Mouse (Mus musculus) kidney, postnatal 0 days (tissue): ENCODE results near the gene Nat9. TPM values are rescaled to one million over a fixed set of nuclear protein-coding genes. Genes with fewer than 3 reads are reported as not detected.

Experiments used
- ATAC-seq: fragments of 200-750 bp; cut with Nextera tagmentation; replicated peaks from 2 replicates; pipeline ENCODE4 v1.8.0; 2017; ENCODE audit warnings: low read depth, moderate number of reproducible peaks, moderate TSS enrichment, moderate library complexity; ENCODE audit not compliant: low FRiP score
- DNase-seq: peaks from one replicate; pipeline ENCODE4 v3.0.0-alpha.2; 2016; ENCODE audit warnings: low spot score
- H3K27ac ChIP-seq: fragments of 300-500 bp; sonication (generic); 2 replicates; pipeline ENCODE4 v1.5.1; 2014; ENCODE audit warnings: mild to moderate bottlenecking
- H3K27me3 ChIP-seq: fragments of 300-500 bp; sonication (generic); 2 replicates; pipeline ENCODE4 v1.6.1; 2014; ENCODE audit warnings: low read length, mixed read lengths; ENCODE audit not compliant: insufficient read depth
- H3K36me3 ChIP-seq: fragments of 300-500 bp; sonication (generic); 2 replicates; pipeline ENCODE4 v1.6.1; 2014; ENCODE audit warnings: low read length, mixed read lengths; ENCODE audit not compliant: insufficient read depth
- H3K4me1 ChIP-seq: fragments of 300-500 bp; sonication (generic); replicated peaks from 2 replicates; pipeline ENCODE4 v1.6.1; 2014; ENCODE audit warnings: antibody characterized with exemption, low read length, mixed read lengths; ENCODE audit not compliant: insufficient read depth
- H3K4me2 ChIP-seq: fragments of 300-500 bp; sonication (generic); 2 replicates; pipeline ENCODE4 v1.6.1; 2014; ENCODE audit warnings: mild to moderate bottlenecking, low read length, moderate library complexity, mixed read lengths
- H3K4me3 ChIP-seq: fragments of 300-500 bp; sonication (generic); replicated peaks from 2 replicates; pipeline ENCODE4 v1.5.1; 2014; ENCODE audit warnings: low read depth, low read length
- H3K9ac ChIP-seq: fragments of 300-500 bp; sonication (generic); 2 replicates; pipeline ENCODE4 v1.6.1; 2014; ENCODE audit warnings: low read depth, low read length
- H3K9me3 ChIP-seq: fragments of 300-500 bp; sonication (generic); replicated peaks from 2 replicates; pipeline ENCODE4 v1.6.1; 2016; ENCODE audit warnings: low read length, inconsistent platforms, mixed read lengths
- CTCF ChIP-seq: IDR thresholded peaks from 2 replicates; pipeline ENCODE4 v1.5.1; 2016; ENCODE audit warnings: antibody characterized with exemption, low read depth, mild to moderate bottlenecking, moderate library complexity
- WGBS: fragments of 180-500 bp; shearing (Covaris S2); extraction: QIAGEN DNeasy Blood & Tissue Kit; methylation state at CpG from one replicate; pipeline ENCODE4 v1.1.7; 2014; 5-methylcytosine and 5-hydroxymethylcytosine counted together
- polyA plus RNA-seq: library from polyadenylated mRNA; unstranded; fragments of >200 nt; fragmentation: Nextera tagmentation; extraction: Ambion mirVana; gene quantifications from 2 replicates; pipeline ENCODE4 v1.2.1, GENCODE M21; 2015

Gene Nat9
- polyA plus RNA-seq, 1 experiment from 2014 or later, result 26.8 TPM

DNA sequence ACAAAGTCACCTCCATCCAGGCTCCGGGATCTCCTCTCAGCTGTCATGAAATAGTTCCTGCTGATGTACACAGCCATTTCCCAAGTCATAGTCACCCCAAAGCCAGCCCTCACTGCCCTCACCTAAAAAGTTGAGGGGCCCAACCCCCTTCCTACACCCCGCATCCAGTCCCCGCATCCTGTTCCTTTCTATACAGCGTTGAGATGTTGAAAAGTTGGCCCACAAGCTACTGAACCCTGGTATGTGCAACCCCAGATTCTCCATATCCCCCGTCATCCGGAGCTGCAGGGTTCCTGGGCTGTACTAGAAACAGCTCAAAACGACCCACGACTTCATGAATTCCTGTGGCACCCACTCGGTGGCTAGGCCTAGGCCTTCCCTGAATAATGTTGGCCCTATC, 34.6 kb downstream of the Nat9 start:
- TF ChIP-seq CTCF, result no peak

DNA sequence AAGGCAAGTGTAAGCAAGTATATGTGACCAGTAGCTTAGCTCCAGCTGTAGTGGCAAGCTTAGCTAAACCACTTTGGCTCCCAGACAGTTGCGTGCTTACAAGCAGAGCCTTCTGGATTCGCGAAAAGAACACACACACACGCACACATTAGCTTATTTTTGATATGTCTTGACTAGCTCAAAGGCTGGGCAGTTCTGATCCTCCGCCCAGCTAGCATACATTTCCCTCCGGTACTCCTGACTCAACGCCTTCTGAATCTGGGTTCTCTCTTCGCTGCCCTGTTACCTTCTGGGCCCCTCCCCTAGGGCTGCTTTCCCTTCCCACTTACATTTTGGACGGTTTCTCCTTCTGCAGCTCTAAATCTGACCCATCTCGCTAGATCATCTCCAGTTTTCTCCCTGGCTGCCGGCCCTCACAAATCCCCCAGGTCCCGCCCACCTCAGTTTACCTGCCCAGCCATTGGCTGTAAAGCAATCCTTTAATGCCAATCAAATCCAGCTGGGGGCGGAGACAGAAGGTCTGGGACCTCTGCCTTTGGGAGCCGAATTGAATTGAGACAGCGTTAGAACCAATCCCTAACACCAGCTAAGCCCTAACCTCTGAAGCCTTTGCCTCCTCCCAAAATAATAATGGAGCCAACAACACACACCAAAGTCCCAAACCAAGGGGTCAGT, 35.8 kb downstream of the Nat9 start:
- Histone ChIP-seq H3K4me1 (0 out of 2 replicates have a peak, but pooled peaks cover 3% of the 10 kb centered on the region), H3K4me2 (peak overlapping the region; percentile 50), H3K27ac (no peak overlapping the region), H3K27me3 (no peaks in the 10 kb centered on the region), H3K9me3 (no peaks in the 10 kb centered on the region), H3K9ac (0 out of 2 replicates have a peak overlapping the region, but pooled peaks have one; percentile 19), H3K36me3 (no peaks in the 10 kb centered on the region), H3K4me3 (peak overlapping the region; percentile 20)
- peak; percentile 82 for DNase-seq
- ATAC-seq, result peak; percentile 53
- no peak for TF ChIP-seq CTCF
- WGBS, result 5% methylated on average over 15 of the region's 15 CpGs

More for the DNA sequence above, 34.6 kb downstream of the Nat9 start:
- no peaks in the 10 kb centered on the region for H3K36me3 ChIP-seq
- no peaks in the 10 kb centered on the region for H3K9me3 ChIP-seq
- 80% methylated on average over 9 of the region's 9 CpGs for WGBS
- H3K4me2 ChIP-seq, result no peak overlapping the region
- ATAC-seq, result no peak
- H3K27me3 ChIP-seq, result no peaks in the 10 kb centered on the region
- H3K4me1 ChIP-seq, result 0 out of 2 replicates have a peak, but pooled peaks cover 3% of the 10 kb centered on the region
- H3K4me3 ChIP-seq, result no peak overlapping the region
- no peak for DNase-seq
- H3K9ac ChIP-seq, result no peak overlapping the region
- no peak overlapping the region for H3K27ac ChIP-seq

DNA sequence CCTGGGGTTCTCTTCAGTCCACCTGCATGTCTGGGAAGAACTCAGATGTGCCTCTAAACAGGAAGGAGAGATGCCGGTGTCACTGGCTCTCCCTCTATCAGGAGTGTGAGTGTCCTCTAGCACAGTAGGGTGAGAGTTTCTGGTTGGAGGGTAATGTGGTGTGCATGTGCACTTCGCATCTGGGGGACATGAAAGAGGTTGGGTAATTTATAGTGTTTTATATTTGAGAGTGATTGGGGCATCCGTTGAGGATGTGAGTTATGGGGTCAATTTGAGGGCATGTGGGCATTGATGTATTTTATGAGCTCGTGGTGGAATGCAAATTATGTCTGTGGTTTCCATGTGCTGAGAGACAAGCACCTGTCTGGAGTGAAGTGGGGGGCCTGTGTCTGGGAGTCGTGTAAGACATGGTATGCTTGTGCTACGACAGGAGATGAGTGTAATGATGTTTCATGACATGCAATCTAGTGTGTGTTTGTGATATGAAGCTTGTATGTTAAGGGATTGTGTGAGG, 36.9 kb downstream of the Nat9 start:
- Histone ChIP-seq H3K9ac (no peak overlapping the region), H3K36me3 (no peaks in the 10 kb centered on the region), H3K4me2 (no peak overlapping the region), H3K27me3 (no peaks in the 10 kb centered on the region), H3K9me3 (no peaks in the 10 kb centered on the region), H3K4me3 (no peak overlapping the region), H3K4me1 (0 out of 2 replicates have a peak, but pooled peaks cover 3% of the 10 kb centered on the region), H3K27ac (no peak overlapping the region)
- TF ChIP-seq CTCF, result no peak
- ATAC-seq, result no peak
- 45% methylated on average over 6 of the region's 6 CpGs for WGBS
- no peak for DNase-seq

DNA sequence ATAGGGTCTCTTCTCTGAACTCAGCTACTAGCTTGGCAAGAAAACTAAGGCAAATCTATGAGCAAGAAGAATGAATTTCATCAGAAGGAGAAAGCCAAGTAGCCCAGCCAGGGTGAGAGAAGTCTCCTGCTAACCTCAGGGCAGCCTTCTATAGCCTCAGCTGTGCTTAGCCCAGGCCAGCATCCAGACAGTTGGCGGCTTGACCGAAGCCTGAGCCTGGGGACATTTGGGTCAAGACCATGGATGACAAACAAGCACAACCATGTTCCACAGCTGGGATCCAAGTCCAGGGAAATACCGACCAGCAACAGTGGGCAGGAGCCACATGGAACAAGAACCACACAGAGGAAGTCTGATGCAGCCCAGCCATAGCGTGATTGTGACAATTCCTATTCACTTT, 39.8 kb downstream of the Nat9 start:
- Histone ChIP-seq H3K27me3 (no peaks in the 10 kb centered on the region), H3K4me2 (no peak overlapping the region), H3K4me3 (no peak overlapping the region), H3K4me1 (no peaks in the 10 kb centered on the region), H3K36me3 (no peaks in the 10 kb centered on the region), H3K27ac (no peak overlapping the region), H3K9me3 (no peaks in the 10 kb centered on the region), H3K9ac (no peak overlapping the region)
- ATAC-seq (no peak), DNase-seq (no peak)
- 74% methylated on average over 4 of the region's 4 CpGs for WGBS
- no peak for TF ChIP-seq CTCF

DNA sequence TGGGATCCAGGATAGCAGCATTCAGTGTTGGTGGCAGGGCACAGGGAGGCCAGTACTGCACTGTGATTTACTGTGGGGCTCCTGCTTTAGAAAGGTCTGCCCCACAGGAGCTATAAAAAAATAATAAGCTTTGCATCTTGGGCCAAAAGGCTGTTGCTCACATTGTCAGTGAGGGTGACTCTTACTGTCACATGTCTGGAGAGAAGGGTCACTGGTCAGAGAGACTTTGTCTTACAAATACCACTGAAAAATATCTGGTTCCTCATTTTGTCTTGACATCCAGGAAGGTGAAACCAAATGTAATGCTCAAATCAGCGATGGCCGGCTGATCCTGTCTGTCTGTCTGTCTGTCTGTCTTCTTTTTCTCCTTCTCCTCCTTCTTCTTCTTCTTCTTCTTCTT, 45.7 kb downstream of the Nat9 start:
- WGBS, result 76% methylated on average over 2 of the region's 2 CpGs

DNA sequence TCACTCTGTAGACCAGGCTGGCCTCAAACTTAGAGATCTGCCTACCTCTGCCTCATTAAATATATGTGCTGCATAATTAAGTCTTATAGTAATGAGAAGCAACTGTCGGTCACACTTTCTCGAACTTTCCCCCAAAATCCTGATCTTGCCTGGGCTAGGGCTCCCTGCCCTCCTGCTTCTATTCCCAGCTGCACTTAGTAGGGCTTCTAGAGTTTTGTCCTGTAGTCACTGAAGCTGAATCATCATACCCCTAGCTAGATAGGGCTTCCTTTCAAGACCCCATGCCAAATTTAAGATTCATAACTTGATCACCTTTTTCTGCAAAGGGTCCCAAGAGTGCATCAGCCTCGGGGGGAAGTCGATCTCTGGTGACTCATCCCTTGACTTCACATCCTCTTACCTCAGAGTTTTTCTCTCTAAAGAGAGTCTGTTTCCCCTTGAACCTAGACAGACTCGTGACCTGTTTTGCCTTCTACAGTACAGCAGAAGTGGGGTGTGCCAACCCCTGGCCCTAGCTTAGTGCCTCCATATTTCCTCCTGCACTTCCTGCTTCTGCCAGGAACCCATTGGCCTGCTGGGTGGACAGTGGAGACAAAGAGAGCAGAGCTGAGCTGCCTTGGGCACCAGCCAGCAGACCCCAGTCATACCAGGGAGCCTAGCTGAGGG, 48.9 kb downstream of the Nat9 start:
- Histone ChIP-seq H3K27me3 (no peaks in the 10 kb centered on the region), H3K4me1 (no peaks in the 10 kb centered on the region), H3K4me2 (no peak overlapping the region), H3K36me3 (no peaks in the 10 kb centered on the region), H3K9me3 (no peaks in the 10 kb centered on the region), H3K4me3 (no peak overlapping the region), H3K9ac (no peak overlapping the region), H3K27ac (no peak overlapping the region)
- WGBS, result 73% methylated on average over 5 of the region's 5 CpGs
- ATAC-seq (no peak), DNase-seq (no peak)
- TF ChIP-seq CTCF, result no peak

More for the DNA sequence above, 45.7 kb downstream of the Nat9 start:
- no peak overlapping the region for H3K27ac ChIP-seq
- ATAC-seq (no peak), DNase-seq (no peak)
- H3K4me2 ChIP-seq, result no peak overlapping the region
- no peaks in the 10 kb centered on the region for H3K27me3 ChIP-seq
- H3K9me3 ChIP-seq, result no peaks in the 10 kb centered on the region
- H3K4me1 ChIP-seq, result no peaks in the 10 kb centered on the region
- no peaks in the 10 kb centered on the region for H3K36me3 ChIP-seq
- no peak for TF ChIP-seq CTCF
- no peak overlapping the region for H3K9ac ChIP-seq
- H3K4me3 ChIP-seq, result no peak overlapping the region
